Mouse (Mus musculus) left cerebral cortex, postnatal 14 days (tissue): ENCODE data around the gene Golim4. TPM values are rescaled to one million over a fixed set of nuclear protein-coding genes. Genes with fewer than 3 reads are reported as not detected.
"Not testable (repeated sequence)": the region's sequence is repeated elsewhere in the genome, so short reads cannot be mapped to it uniquely, and the experiment has no call there.

Experiments used
- DNase-seq, 2 experiments: peaks; one replicate each; pipeline ENCODE4 v3.0.0; 2021 to 2022; ENCODE audit warnings: low spot score in 2 of 2, mixed read lengths in 1 of 2
- intact Hi-C: fragments of 180-260 bp; cut with DNase I; formaldehyde crosslinking; loops from one replicate; pipeline ENCODE4 v1.15.1; 2025
- long read RNA-seq, 2 experiments: library from polyadenylated mRNA; stranded (forward); transcript quantifications; one replicate each; pipeline ENCODE4 v2.0.0; 2021
- total RNA-seq, 2 experiments: library from RNA; stranded (reverse); gene quantifications; 2 replicates each; pipeline ENCODE4 v1.2.3; 2021

Gene Golim4
- 10 to 100 TPM; 17.7 to 19.1 TPM for total RNA-seq
- long read RNA-seq, experiment 1, full-length matches to known transcripts = 10 of 15 reads
- long read RNA-seq, experiment 1, partial matches to known transcripts = 2 of 15 reads
- long read RNA-seq, experiment 1, other reads (novel, unspliced or antisense) = 3 of 15 reads
- long read RNA-seq, experiment 2, full-length matches to known transcripts = 11 of 12 reads
- long read RNA-seq, experiment 2, partial matches to known transcripts = 0 of 12 reads
- long read RNA-seq, experiment 2, other reads (novel, unspliced or antisense) = 1 of 12 reads

DNA sequence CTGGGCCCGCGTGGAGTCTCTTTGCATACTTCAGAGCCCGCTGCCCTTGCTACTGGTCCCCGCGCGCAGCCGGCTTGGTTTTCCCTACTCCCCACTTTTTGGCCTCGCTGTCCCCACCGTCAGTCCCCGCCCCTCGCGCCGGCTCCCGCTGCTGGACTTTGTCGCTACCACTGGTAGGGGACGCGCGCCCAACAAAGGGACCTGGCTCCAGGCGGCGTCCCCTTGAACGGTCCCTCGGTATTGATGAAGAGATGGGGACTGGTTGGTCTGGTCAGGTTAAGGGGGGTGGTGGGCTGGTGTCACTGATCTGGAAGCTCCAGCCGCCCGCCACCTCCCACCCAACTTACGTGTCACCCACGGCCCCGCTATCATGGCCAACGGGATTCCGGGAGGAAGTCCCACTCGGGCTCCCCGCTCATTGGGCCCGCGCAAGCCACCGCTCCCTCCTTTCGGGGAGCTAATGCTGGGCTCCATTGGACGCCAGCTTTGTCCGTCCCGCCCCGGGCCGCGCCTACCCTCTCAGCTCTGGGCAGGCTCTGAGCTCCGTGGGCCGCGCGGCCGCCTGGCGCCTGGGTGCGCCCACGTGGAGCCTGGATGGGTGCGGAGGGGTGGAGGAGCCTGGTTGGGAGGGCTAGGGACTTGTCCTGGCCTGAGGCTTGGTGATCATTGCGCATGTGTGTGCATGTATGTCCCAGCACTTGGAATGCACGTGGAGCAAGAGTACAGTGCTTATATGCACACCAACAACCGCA lies at the start of gene Golim4:
TSS of gene Golim4 (minus strand) at position 399 of the 752 bp plus-strand sequence.
- intact Hi-C loops = loop anchor here (2.0 kb wide), 1 partner anchor 46 kb away; no protein-coding TSS in a partner anchor

DNA sequence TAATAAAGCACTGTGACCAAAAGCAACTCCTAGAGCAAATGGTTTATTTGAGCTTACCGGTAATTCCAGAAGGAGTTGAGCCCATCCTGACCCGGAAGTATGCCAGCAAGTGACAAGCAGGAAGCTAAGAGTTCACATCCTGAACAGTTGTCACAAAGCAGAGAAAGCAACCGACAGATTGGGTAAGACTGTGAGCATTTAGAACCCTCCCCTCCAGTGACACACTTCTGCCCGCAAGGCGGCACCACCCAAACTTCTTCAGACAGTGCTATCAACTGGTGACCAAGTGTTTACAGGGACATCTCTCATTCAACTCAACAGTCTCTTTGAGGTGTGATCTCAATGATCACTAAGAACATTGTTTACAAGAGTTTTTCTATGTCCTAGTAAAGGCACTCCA lies 48.9 kb upstream of the Golim4 start:
- no peak for DNase-seq
- intact Hi-C loops = no loop called here

More for the DNA sequence above, at the start of gene Golim4:
- peak; percentile 93 for DNase-seq

DNA sequence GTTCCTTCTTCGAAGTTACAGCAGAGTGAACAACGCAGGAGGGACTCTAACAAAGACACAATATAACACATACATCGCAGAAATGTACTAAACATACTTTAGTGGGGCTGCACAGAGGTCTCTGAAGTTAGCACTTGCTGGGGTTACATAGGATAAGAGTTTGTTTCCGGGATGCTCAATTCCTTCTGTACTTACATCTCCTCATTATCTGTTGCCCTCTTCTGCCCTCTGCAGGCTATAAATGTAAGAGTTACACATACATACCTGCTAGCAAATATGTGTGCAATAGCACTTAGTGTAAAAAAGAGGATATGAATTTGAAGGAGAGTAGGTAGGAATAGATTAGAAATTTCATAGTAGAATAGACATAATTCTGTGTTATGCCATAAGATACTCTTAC lies 44.4 kb upstream of the Golim4 start:
- intact Hi-C loops = loop anchor here (2.0 kb wide), 1 partner anchor 90 kb away; no protein-coding TSS in a partner anchor
- peak; percentile 77 to 80 for DNase-seq

DNA sequence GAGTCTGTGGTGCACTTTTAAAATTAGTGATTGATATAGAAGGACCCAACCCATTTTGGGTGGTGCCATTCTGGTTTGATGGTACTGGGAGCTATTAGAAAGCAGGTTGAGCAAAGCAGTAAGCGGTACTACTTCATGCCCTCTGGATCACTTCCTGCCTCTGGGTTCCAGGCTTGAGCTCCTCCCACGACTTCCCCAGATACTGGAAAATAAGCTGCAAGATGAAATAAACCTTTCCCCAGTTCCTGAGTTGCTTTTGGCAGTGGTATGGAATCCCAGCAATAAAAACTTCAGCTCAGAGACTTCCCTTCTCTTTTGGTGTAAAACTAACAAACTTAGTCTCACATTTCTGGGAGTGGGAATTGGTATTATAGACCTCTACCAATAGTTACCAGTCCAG lies 43.7 kb upstream of the Golim4 start:
- intact Hi-C loops = loop anchor here (2.0 kb wide), 1 partner anchor 90 kb away; no protein-coding TSS in a partner anchor
- no peak for DNase-seq

DNA sequence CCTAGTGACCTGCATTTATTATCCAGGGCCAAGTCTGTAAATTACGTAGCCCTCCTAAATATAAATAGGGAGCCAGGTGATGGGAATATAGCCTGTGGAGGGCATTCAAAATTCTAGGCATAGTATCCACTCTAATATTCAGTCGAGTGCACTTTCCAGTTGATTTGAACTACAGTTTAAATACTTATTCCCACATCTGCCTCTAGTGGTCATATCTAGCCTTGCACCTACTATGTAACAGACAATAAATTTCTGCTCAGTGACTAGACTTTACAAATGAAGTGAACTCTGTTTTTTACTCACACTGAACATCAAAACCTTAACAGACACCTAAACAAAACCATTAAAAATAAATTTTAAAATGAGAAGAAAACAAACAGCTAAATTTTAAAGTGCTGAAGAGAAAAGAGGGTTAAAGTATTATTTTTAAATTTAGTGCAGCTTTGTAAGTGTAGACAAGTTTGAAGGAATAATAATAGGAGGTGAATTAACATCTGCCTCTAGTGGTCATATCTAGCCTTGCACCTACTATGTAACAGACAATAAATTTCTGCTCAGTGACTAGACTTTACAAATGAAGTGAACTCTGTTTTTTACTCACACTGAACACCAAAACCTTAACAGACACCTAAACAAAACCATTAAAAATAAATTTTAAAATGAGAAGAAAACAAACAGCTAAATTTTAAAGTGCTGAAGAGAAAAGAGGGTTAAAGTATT lies 24.4 kb upstream of the Golim4 start:
- intact Hi-C loops = not testable (repeated sequence)
- peak; percentile 9 to 18 for DNase-seq

DNA sequence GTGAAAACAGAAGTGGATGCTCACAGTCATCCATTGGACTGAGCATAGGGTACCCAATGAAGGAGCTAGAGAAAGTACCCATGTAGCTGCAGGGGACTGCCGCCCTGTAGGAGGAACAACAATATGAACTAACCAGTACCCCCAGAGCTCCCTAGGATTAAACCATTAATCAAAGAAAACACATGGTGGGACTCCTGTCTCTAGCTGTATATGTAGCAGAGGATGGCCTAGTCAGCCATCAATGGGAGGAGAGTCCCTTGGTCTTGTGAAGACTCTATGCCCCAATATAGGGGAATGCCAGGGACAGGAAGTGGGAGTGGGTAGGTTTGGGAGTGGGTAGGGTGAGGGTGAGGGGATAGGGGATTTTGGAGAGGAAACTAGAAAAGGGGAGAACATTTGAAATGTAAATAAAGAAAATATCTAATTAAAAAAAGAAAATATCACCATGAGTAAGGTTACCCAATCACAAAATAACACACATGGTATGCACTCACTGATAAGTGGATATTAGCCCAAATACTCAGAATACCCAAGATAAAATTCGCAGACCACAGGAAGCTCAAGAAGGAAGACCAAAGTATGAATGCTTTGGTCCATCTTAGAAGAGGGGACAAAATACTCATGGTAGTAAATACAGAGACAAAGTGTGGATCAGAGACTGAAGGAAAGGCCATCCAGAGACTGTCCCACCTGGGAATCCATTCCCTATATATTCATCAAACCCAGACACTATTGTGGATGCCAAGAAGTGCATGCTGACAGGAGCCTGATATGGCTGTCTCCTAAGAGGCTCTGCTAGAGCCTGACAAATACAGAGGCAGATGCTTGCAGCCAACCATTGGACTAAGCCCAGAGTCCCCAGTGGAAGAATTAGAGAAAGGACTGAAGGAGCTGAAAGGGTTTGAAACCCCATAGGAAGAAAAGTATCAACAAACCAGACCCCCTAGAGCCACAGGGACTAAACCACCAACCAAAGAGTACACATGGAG lies 6.3 kb upstream of the Golim4 start:
- DNase-seq, intact Hi-C loops: not testable (repeated sequence)

DNA sequence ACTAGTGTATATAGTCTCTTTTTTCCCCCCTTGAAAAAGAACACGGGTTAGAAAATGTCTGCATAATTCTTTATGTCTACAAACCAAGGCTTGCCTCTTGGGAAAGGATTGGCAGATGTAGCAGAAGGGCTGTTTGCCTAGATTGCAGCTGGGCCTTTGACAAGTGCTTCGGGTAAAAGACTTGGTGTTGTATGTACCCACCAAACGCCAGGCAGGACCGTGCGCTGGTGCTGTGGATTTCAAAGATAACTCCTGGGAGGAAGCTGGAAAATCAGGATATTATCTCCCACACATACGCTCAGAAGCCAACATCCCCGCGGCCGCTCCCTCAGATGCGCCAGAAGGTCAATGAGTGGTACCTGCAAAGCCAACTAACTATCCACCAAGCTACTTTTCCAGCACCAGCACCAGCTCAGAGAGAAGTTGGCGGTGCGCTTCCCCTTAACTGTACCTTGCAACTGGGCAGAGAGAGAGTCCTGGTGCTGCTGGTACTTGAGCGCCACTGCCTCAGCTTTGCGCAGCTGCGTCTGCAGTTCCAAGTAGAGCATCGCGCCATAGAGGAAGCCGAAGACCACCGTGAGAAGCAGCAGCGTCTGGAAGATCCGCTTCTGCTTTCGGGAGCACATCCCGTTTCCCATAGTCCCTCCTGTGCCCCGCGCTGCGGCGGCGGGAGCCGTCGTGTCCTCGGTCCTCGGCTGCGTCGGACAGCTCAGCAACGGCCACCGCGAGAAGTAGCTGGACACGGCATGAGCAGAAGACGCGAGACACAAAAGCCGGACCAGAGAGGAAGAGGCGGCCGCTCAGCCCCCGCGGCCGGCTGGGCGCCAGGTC lies 873 bp downstream of the Golim4 start:
- peak in 1 of 2 experiments; percentile 38 for DNase-seq
- intact Hi-C loops = loop anchor here (2.0 kb wide), 1 partner anchor 45 kb away; no protein-coding TSS in a partner anchor

DNA sequence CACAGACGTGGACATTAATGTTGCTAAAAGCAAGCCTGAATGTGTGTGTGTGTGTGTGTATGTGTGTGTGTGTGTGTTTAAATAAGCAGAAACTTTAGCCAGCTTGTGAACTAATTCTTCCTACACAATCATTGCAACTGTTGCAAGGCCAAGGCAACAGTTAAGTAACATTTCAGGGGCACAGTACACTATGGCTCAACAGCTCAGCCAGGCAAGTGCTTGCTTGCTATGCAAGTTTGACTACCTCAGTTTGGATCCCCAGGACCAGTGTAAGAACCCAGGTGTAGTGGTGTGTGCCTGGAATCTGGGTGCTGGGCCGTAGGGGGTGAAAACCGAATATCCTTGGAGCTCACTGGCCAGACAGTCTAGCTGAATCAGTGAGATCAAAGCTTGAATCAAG lies 2.6 kb downstream of the Golim4 start:
- intact Hi-C loops = no loop called here
- no peak for DNase-seq

DNA sequence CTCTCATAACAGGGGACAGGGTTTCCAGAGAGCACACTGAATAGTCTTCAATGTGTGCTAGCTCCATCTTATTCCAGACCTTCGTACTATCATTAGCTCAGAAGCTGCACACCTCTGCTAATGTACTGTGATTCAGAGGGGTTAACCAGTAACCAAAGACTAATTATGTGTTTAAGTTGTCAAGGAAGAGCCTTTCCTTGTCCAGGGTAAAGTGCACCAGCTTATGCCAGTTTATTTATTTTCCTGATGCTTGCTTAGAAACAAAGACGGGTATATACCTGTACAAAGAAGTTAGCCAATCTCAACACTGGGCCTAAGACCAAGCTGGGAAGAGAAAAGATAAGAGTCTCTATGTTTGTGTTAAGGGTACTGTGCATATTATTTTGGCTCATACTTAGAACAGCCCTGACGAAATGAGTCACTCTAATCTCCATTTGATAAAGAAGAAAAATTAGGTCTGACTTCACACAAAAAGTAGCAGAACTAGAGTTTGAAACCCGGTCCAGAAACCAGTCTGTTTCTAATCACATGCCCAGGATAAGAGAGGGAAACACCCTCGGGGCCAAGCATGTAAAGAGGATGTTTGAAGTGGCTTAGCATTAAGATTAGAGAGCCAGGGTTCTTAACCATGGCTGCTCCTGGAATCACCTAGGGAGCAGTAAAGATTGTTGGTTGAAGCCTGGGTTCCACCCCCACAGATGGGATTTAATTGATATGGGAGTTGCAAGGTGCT lies 4.3 kb downstream of the Golim4 start:
- no peak for DNase-seq
- intact Hi-C loops = no loop called here

DNA sequence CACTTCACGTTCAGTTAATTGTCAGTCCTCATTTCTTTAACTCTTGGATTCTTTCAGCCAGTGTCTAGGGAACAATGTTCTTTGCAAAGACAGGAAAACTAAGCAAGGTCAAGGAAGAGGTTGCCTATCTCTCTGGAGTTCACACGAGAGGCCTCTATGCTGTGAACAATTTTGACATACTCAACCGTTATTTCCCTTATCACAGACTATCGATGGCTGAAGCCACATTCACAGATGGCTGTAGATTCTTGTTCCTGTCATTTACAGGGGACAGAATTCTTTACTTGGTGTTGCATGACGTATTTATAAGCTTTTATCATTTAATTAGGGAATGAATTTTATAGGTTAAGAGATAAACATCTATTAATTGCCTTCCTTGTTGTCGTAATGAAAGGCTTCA lies 5.9 kb downstream of the Golim4 start:
- no peak for DNase-seq
- intact Hi-C loops = no loop called here

DNA sequence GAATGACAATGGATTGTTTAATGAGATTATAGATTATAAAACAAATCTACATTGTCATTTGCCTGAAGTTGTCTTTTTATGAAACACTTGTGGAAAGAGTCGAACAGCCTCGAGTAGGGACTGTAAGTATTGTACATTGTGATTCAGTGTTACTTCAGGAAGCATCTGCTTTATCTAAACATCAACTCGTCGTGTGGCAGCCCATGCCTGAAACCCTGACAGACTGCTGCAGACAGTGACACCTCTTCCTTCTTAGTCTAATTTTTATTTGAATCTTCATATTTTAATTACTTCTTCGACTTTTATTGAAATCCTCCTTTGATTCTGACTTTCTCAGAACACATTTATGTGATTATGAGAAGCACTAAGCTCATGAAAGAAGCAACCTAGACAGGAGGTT lies 7.4 kb downstream of the Golim4 start:
- intact Hi-C loops = no loop called here
- DNase-seq = no peak

DNA sequence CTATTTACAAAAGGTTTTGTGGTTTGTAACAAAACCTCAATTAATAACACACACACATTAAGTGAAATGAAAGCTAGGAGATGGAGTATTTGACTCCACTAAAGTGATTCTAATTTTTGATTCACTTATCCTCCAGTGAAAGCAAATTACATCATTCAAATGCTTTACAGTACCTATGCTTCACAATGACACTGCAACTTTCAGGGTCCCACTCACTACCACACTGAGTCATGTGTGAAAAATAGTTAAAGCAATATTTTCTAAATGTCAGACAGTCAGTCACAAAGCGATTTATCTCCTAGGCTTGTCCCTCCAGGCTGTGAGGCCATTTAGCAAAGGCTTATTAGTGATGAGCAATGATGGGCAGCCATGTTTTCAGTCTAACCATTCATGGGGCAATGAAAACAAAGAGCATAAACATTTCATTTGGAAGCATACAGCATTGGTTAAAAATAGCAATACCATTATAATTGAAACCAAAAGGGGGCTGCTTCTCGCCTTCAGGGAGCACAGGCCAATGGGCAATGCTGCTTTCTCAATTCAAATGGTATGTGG lies 8.1 kb downstream of the Golim4 start:
- no peak for DNase-seq
- intact Hi-C loops = no loop called here

DNA sequence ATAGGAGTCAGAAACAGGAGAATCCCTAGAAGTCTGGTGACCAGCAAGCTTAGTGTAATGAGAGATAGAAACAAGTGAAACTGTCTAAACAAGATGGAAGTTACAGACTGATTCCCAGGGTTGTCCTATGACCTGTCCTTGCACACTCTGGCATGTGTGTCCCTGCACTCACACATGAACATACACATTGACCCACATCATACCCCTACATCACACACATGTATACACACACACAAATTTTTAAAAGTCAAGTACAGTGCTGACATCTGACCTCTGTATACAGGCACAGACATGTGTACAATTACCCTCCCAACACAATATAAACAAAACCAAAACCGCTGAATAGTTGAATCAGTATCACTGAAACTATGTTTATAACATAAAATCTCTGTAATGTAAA lies 8.7 kb downstream of the Golim4 start:
- intact Hi-C loops = no loop called here

DNA sequence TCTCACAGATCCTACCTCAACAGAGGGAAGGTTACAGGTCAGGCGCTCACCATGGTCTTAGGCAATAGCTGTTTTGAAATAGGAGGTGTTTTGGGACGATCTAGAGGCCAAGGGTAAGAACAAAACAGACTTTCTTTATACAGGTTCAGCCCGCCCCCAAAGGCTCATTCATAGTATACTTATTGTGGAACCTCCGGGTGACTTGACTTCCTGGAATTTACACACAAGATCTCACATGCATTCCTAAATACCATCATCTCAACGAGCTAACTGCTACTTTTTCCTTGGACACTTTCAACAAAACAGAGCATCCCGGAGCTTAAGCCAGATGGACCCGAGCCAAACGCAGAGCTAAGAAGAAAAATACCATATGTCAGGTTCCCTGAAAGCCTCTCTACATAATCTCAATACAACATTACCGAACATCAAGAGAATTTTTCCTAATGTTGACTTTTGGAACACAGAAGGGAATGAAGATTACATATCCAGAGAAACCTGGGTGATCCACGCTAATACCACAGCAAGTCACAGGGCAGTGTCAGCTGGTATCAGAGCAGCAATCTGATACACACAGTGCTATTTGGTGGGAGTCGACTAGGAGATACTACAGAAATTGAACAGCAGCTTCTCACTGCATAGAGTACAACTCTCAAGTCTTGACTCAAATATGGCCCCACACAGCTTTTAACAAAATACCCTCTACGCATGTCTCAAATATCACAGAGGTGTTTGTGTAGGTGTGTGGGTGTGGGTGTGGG lies 14.3 kb downstream of the Golim4 start:
- peak; percentile 28 to 51 for DNase-seq
- intact Hi-C loops = no loop called here

More for the DNA sequence above, 8.7 kb downstream of the Golim4 start:
- no peak for DNase-seq

DNA sequence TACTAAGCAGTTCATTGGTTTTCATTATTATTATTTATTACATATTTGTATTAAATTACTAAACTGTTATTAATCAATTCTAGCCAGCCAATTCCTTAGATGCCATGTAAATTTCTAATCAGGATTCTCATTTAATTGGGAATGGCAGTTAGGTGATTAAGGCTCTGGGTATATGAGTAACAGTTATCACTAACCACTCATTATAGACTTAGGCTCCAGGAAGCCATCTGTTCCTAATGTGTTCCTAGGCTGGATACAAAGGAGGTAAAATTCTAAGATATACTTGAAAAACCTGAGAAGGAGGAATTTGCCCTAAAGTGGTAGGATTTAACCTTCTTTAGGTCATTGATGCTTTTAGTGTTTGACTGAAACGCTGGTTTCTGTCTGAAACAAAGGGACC lies 14.9 kb downstream of the Golim4 start:
- no peak for DNase-seq
- intact Hi-C loops = no loop called here

DNA sequence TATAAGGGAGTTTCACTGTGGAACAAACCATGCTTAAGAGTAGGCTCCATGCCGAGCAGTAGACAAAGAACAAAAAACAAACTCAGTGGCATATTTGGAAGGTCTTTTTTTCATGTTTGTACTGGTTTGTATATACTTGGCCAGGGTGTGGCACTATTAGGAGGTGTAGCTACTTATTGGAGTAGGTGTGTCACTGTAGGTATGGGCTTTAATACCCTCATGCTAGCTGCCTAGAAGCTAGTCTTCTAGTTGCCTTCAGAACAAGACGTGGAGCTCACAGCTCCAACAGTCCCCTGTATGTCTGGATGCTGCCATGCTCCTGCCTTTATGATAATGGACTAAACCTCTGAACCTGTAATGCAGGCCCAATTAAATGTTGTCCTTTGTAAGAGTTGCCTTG lies 20.6 kb downstream of the Golim4 start:
- intact Hi-C loops = no loop called here
- no peak for DNase-seq
